Mouse (Mus musculus): ENCODE measurements around the gene Nudt19. TPM values are rescaled to one million over a fixed set of nuclear protein-coding genes. Genes with fewer than 3 reads are reported as not detected.
"Not testable (repeated sequence)": the region's sequence is repeated elsewhere in the genome, so short reads cannot be mapped to it uniquely, and the experiment has no call there.

Gene Nudt19
- total and polyA plus RNA-seq, 2 experiments from 2014 or later, result 58.5 to 144 TPM

- 25% methylated on average over 6 of the region's 6 CpGs for WGBS
- ATAC-seq, result not testable (repeated sequence)
Observed at GRCm38 (mm10) chr7:35570883-35571282, 14.8 kb upstream of the Nudt19 start.

GRCm38 (mm10) chr7:35569724-35570123 lies 13.6 kb upstream of the Nudt19 start:
- not testable (repeated sequence) for H3K27me3 ChIP-seq (ENCODE audit: insufficient read depth, low read length); H3K27ac ChIP-seq
- 93% methylated on average over 4 of the region's 4 CpGs for WGBS

More at GRCm38 (mm10) chr7:35570883-35571282, 14.8 kb upstream of the Nudt19 start:
- TF ChIP-seq CTCF (IDR thresholded peaks at IDR 0.05; ENCODE audit: low read depth), result peak; percentile 48
- not testable (repeated sequence) for H3K9ac ChIP-seq (replicated peaks; ENCODE audit: low read length); H3K27me3 ChIP-seq (ENCODE audit: insufficient read depth, low read length); H3K9me3 ChIP-seq (ENCODE audit: low read length); H3K4me3 ChIP-seq (ENCODE audit: low read length); H3K27ac ChIP-seq; H3K4me1 ChIP-seq (ENCODE audit: insufficient read depth, low read length); H3K4me2 ChIP-seq (ENCODE audit: low read depth, low read length); DNase-seq (ENCODE audit: low spot score); H3K36me3 ChIP-seq (ENCODE audit: insufficient read depth, low read length)

GRCm38 (mm10) chr7:35565965-35566364 lies 9.9 kb upstream of the Nudt19 start:
- H3K27ac ChIP-seq; H3K27me3 ChIP-seq (ENCODE audit: insufficient read depth, low read length); ATAC-seq; H3K4me2 ChIP-seq (ENCODE audit: low read depth, low read length); DNase-seq (ENCODE audit: low spot score); H3K36me3 ChIP-seq (ENCODE audit: insufficient read depth, low read length); H3K9me3 ChIP-seq (ENCODE audit: low read length); H3K9ac ChIP-seq (replicated peaks; ENCODE audit: low read length); H3K4me1 ChIP-seq (ENCODE audit: insufficient read depth, low read length); H3K4me3 ChIP-seq (ENCODE audit: low read length): not testable (repeated sequence)
- 82% methylated on average over 13 of the region's 13 CpGs for WGBS

More at GRCm38 (mm10) chr7:35569724-35570123, 13.6 kb upstream of the Nudt19 start:
- not testable (repeated sequence) for H3K9me3 ChIP-seq (ENCODE audit: low read length); H3K4me2 ChIP-seq (ENCODE audit: low read depth, low read length); DNase-seq (ENCODE audit: low spot score); H3K9ac ChIP-seq (replicated peaks; ENCODE audit: low read length); H3K36me3 ChIP-seq (ENCODE audit: insufficient read depth, low read length); H3K4me1 ChIP-seq (ENCODE audit: insufficient read depth, low read length); ATAC-seq; H3K4me3 ChIP-seq (ENCODE audit: low read length)

- H3K9ac ChIP-seq (replicated peaks; ENCODE audit: low read length); H3K27me3 ChIP-seq (ENCODE audit: insufficient read depth, low read length); H3K36me3 ChIP-seq (ENCODE audit: insufficient read depth, low read length); ATAC-seq; H3K4me2 ChIP-seq (ENCODE audit: low read depth, low read length); DNase-seq (ENCODE audit: low spot score); H3K27ac ChIP-seq; H3K4me1 ChIP-seq (ENCODE audit: insufficient read depth, low read length); H3K4me3 ChIP-seq (ENCODE audit: low read length); H3K9me3 ChIP-seq (ENCODE audit: low read length): not testable (repeated sequence)
- WGBS, result 83% methylated on average over 10 of the region's 10 CpGs
Observed at GRCm38 (mm10) chr7:35564872-35565271, 8.8 kb upstream of the Nudt19 start.

GRCm38 (mm10) chr7:35564067-35564865 lies 8.2 kb upstream of the Nudt19 start:
- ATAC-seq (no peak), DNase-seq (ENCODE audit: low spot score) (no peak)
- Histone ChIP-seq H3K27ac (no peak overlapping the region), H3K9ac (replicated peaks; ENCODE audit: low read length) (no peak overlapping the region), H3K4me3 (ENCODE audit: low read length) (no peak overlapping the region), H3K27me3 (ENCODE audit: insufficient read depth, low read length) (no peaks in the 10 kb centered on the region), H3K4me1 (ENCODE audit: insufficient read depth, low read length) (no peaks in the 10 kb centered on the region), H3K9me3 (ENCODE audit: low read length) (no peaks in the 10 kb centered on the region), H3K4me2 (ENCODE audit: low read depth, low read length) (no peak overlapping the region), H3K36me3 (ENCODE audit: insufficient read depth, low read length) (no peaks in the 10 kb centered on the region)
- TF ChIP-seq CTCF (IDR thresholded peaks at IDR 0.05; ENCODE audit: low read depth), result no peak
- 91% methylated on average over 2 of the region's 2 CpGs for WGBS

- Histone ChIP-seq H3K4me2 (ENCODE audit: low read depth, low read length) (no peak overlapping the region), H3K27ac (no peak overlapping the region), H3K9me3 (ENCODE audit: low read length) (no peaks in the 10 kb centered on the region), H3K36me3 (ENCODE audit: insufficient read depth, low read length) (no peaks in the 10 kb centered on the region), H3K9ac (replicated peaks; ENCODE audit: low read length) (no peak overlapping the region), H3K4me1 (ENCODE audit: insufficient read depth, low read length) (no peaks in the 10 kb centered on the region), H3K27me3 (ENCODE audit: insufficient read depth, low read length) (no peaks in the 10 kb centered on the region), H3K4me3 (ENCODE audit: low read length) (no peak overlapping the region)
- 77% methylated on average over 11 of the region's 11 CpGs for WGBS
- TF ChIP-seq CTCF (IDR thresholded peaks at IDR 0.05; ENCODE audit: low read depth), result no peak
- ATAC-seq (no peak), DNase-seq (ENCODE audit: low spot score) (no peak)
Observed at GRCm38 (mm10) chr7:35563071-35563470, 7.0 kb upstream of the Nudt19 start.

- Histone ChIP-seq H3K36me3 (ENCODE audit: insufficient read depth, low read length) (no peaks in the 10 kb centered on the region), H3K4me3 (ENCODE audit: low read length) (no peak overlapping the region), H3K9ac (replicated peaks; ENCODE audit: low read length) (no peak overlapping the region), H3K4me2 (ENCODE audit: low read depth, low read length) (no peak overlapping the region), H3K27ac (no peak overlapping the region), H3K9me3 (ENCODE audit: low read length) (no peaks in the 10 kb centered on the region), H3K27me3 (ENCODE audit: insufficient read depth, low read length) (no peaks in the 10 kb centered on the region), H3K4me1 (ENCODE audit: insufficient read depth, low read length) (no peaks in the 10 kb centered on the region)
- TF ChIP-seq CTCF (IDR thresholded peaks at IDR 0.05; ENCODE audit: low read depth), result no peak
- WGBS, result 95% methylated on average over 3 of the region's 3 CpGs
- DNase-seq (ENCODE audit: low spot score), result no peak
- ATAC-seq, result no peak
Observed at GRCm38 (mm10) chr7:35559838-35560237, 3.7 kb upstream of the Nudt19 start.
